Mouse (Mus musculus) stomach, embryonic 15.5 days (tissue): ENCODE data around the gene Gadd45gip1. TPM values are rescaled to one million over a fixed set of nuclear protein-coding genes. Genes with fewer than 3 reads are reported as not detected.

ENCODE experiments used
- ATAC-seq: fragments of 200-750 bp; cut with Nextera tagmentation; 2 replicates; pipeline ENCODE4 v1.8.0; 2017; ENCODE audit warnings: low read depth, moderate number of reproducible peaks, moderate TSS enrichment; ENCODE audit not compliant: insufficient read depth, low FRiP score
- H3K27ac ChIP-seq: fragments of 300-500 bp; sonication (generic); 2 replicates; pipeline ENCODE4 v1.5.1; 2015; ENCODE audit warnings: mild to moderate bottlenecking, inconsistent platforms
- H3K27me3 ChIP-seq: fragments of 300-500 bp; sonication (generic); replicated peaks from 2 replicates; pipeline ENCODE4 v1.6.1; 2015; ENCODE audit warnings: inconsistent platforms
- H3K36me3 ChIP-seq: fragments of 300-500 bp; sonication (generic); 2 replicates; pipeline ENCODE4 v1.6.1; 2015; ENCODE audit warnings: inconsistent platforms
- H3K4me1 ChIP-seq: fragments of 300-500 bp; sonication (generic); 2 replicates; pipeline ENCODE4 v1.6.1; 2015; ENCODE audit warnings: inconsistent platforms
- H3K4me2 ChIP-seq: fragments of 300-500 bp; sonication (generic); 2 replicates; pipeline ENCODE4 v1.6.1; 2015; ENCODE audit warnings: mild to moderate bottlenecking, inconsistent platforms
- H3K4me3 ChIP-seq: fragments of 300-500 bp; sonication (generic); replicated peaks from 2 replicates; pipeline ENCODE4 v1.5.1; 2015; ENCODE audit warnings: inconsistent platforms
- H3K9ac ChIP-seq: fragments of 300-500 bp; sonication (generic); 2 replicates; pipeline ENCODE4 v1.6.1; 2015; ENCODE audit warnings: inconsistent platforms
- H3K9me3 ChIP-seq: fragments of 300-500 bp; sonication (generic); 2 replicates; pipeline ENCODE4 v1.6.1; 2016; ENCODE audit warnings: inconsistent platforms
- WGBS: fragments of 180-500 bp; shearing (Covaris S2); methylation state at CpG from one replicate; pipeline ENCODE4 v1.1.7; 2015; 5-methylcytosine and 5-hydroxymethylcytosine counted together
- polyA plus RNA-seq: library from polyadenylated mRNA; unstranded; fragments of >200 nt; fragmentation: Nextera tagmentation; extraction: Ambion mirVana; gene quantifications from 2 replicates; pipeline ENCODE4 v1.2.1, GENCODE M21; 2015

Gadd45gip1 gene
- polyA plus RNA-seq, result 52.7 and 54.5 TPM in 2 replicates

DNA sequence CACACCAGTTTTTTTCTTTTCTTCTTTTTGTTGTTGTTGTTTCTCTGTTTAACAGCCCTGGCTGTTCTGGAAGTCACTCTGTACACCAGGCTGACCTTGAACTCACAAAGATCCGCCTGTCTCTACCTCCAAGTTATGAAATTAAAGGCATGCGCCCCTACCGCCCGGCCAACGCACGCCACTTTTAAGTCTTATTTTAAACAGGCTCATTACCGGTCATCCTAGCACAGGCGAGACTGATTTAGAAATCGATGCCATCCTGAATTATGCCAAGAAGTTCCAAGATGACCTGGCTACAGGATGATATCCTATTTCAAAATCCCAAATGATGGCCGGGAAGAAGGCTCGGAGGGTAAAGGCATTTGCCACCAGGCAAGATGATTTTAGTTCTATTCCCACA lies at the start of gene Gadd45gip1:
TSS of gene Gadd45gip1 (plus strand) at position 33 of the 400 bp plus-strand sequence.
- WGBS, result 61% methylated on average over 11 of the region's 11 CpGs

DNA sequence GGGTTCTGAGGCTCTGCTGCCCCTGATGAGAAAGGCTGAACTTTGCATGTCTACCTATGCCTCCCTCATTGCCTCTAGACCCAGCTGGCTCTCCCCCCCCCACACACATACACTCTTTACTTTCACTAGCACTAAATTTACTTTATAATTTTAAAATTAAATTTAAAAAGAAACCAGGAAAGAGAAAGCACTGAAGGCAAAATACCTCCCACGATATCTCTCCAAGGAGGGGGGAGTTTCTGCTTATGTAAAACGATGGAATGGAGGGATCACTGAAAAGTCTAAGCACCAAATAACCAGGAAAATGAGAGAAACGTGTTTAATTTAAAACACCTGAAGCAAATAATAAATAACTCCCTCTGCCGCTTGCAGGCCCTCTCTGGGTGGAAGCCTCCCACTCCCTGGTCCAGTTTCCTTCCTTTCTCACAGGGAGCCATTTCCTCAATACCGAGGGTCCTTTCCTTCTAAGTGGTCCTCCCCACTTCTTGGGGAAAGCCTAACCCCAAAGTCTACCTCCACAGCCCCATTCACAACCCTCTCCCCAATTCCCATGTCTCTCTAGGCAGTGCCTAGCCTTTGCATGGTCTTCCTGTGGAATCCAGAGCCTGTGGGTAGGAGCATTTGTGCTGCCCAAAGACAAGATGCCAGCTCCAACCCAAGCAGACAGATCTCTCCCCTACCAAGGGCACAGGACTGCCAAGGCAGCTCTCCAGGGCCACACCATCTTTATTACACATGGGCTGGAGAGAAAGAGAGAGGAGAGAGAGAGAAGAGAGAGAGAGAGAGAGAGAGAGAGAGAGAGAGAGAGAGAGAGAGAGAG lies 49.4 kb upstream of the Gadd45gip1 start:
- Histone ChIP-seq H3K4me2 (no peak overlapping the region), H3K9me3 (no peaks in the 10 kb centered on the region), H3K27ac (no peak overlapping the region), H3K36me3 (no peaks in the 10 kb centered on the region), H3K9ac (no peak overlapping the region), H3K4me1 (peaks cover 43% of the 10 kb centered on the region), H3K4me3 (no peak overlapping the region), H3K27me3 (peaks cover 72% of the 10 kb centered on the region)
- ATAC-seq, result no peak
- 42% methylated on average over 5 of the region's 5 CpGs for WGBS

More for the DNA sequence above, at the start of gene Gadd45gip1:
- no peak for ATAC-seq
- peak within 1 kb of the TSS; percentile 99 for H3K4me3 ChIP-seq
- peak within 1 kb of the TSS; percentile 96 for H3K27ac ChIP-seq
- H3K4me2 ChIP-seq, result peak within 1 kb of the TSS; percentile 61
- peaks cover 23% of the 10 kb centered on the region for H3K36me3 ChIP-seq
- H3K9me3 ChIP-seq, result no peaks in the 10 kb centered on the region
- peaks cover 16% of the 10 kb centered on the region for H3K4me1 ChIP-seq
- H3K27me3 ChIP-seq, result no peaks in the 10 kb centered on the region
- H3K9ac ChIP-seq, result peak within 1 kb of the TSS; percentile 95

DNA sequence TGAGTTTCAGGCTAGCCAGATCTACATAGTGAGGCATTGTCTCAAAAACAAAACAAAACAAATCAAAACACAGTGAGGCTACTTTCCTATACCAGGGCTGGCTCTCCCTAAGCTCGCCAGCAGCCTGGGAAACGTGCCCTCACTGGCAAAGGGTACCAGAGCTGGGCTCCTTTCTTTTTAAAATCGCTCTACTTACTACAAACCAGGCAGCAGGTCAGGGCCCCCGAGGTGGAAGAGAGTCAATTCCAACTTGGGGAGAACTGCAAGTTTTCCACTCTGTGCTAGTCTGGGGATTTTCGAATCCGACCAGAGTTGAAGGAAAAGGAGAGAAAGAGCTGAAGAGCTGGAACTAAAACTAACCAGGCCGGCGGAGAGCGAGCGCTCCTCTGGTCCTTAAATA lies 48.6 kb upstream of the Gadd45gip1 start:
- H3K4me3 ChIP-seq, result no peak overlapping the region
- no peak overlapping the region for H3K9ac ChIP-seq
- no peaks in the 10 kb centered on the region for H3K36me3 ChIP-seq
- H3K4me1 ChIP-seq, result peaks cover 45% of the 10 kb centered on the region
- H3K4me2 ChIP-seq, result no peak overlapping the region
- 53% methylated on average over 10 of the region's 10 CpGs for WGBS
- H3K9me3 ChIP-seq, result no peaks in the 10 kb centered on the region
- H3K27ac ChIP-seq, result no peak overlapping the region
- ATAC-seq, result no peak
- peaks cover 79% of the 10 kb centered on the region for H3K27me3 ChIP-seq

DNA sequence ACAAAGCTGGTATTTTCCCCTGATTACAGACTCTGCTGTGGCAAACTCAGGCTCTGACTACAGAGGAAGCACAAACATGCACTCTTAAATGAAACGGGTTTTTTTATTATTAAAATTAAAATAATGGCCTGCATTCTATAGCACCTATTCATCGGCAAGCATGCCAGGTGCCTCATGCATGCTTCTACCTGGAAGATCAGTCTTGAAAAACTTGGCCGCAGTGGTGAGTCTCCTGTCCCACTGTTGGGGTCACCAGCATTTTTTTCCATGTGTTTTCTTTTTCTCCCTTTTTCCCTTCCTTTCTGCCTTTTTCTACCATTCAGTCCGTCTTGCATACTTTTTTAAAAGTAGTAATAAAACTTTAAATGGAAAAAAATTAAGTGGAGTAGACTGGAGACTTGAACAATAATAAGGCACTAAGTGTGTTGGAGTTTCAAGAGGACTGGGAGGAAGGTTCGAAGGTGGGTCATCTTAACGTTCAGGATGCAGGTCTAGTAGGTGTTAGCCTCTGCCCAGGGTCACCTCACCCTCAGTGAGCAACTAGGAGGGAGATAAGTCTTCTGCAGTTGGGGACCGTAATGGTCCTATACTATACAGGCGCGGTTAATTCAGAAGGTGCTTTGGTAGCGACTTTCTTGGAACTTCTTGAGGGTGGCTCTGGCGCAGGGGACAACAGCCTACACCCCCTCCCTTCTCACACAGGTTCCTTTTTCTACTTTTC lies 48.0 kb upstream of the Gadd45gip1 start:
- ATAC-seq, result no peak
- 39% methylated on average over 11 of the region's 11 CpGs for WGBS
- Histone ChIP-seq H3K9ac (no peak overlapping the region), H3K9me3 (no peaks in the 10 kb centered on the region), H3K4me1 (peaks cover 49% of the 10 kb centered on the region), H3K36me3 (no peaks in the 10 kb centered on the region), H3K27ac (no peak overlapping the region), H3K4me3 (no peak overlapping the region), H3K27me3 (peaks cover 81% of the 10 kb centered on the region), H3K4me2 (no peak overlapping the region)

DNA sequence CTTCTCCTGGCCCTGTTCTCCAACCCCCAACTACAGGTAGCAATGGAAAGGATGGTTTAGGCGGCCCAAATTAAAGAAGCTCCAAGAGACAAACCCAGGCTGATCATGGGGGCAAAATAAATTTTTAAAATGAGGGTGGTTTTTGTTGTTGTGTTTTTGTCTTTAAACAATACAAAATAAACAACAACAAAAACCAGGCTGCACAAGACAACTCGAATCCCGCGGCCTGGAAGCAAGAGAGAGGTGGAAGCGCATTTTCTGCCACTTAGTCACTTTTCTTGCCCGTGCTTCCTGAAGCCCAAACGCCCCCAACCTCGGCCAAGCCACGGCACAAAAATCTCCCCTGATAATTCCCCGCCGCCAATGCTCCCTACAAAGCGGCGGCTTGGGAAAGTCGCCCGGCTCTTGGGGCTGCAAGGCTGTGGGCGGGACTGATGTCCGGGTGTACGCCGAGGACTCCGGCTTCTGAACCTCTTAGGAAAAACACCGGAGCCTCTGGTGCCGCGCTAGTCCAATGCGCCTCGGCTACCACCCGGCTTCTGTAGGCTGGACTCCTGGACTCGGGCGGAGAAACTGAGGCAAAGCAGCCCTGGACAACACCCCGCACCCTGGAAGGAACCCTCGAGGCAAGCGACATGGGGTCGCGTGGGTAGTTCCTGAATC lies 47.3 kb upstream of the Gadd45gip1 start:
- no peak overlapping the region for H3K27ac ChIP-seq
- peak overlapping the region; percentile 11 for H3K4me3 ChIP-seq
- 14% methylated on average over 33 of the region's 33 CpGs for WGBS
- peak overlapping the region; percentile 33 for H3K4me2 ChIP-seq
- peaks cover 80% of the 10 kb centered on the region for H3K27me3 ChIP-seq
- no peak for ATAC-seq
- H3K9me3 ChIP-seq, result no peaks in the 10 kb centered on the region
- H3K4me1 ChIP-seq, result peaks cover 49% of the 10 kb centered on the region
- no peak overlapping the region for H3K9ac ChIP-seq
- no peaks in the 10 kb centered on the region for H3K36me3 ChIP-seq

DNA sequence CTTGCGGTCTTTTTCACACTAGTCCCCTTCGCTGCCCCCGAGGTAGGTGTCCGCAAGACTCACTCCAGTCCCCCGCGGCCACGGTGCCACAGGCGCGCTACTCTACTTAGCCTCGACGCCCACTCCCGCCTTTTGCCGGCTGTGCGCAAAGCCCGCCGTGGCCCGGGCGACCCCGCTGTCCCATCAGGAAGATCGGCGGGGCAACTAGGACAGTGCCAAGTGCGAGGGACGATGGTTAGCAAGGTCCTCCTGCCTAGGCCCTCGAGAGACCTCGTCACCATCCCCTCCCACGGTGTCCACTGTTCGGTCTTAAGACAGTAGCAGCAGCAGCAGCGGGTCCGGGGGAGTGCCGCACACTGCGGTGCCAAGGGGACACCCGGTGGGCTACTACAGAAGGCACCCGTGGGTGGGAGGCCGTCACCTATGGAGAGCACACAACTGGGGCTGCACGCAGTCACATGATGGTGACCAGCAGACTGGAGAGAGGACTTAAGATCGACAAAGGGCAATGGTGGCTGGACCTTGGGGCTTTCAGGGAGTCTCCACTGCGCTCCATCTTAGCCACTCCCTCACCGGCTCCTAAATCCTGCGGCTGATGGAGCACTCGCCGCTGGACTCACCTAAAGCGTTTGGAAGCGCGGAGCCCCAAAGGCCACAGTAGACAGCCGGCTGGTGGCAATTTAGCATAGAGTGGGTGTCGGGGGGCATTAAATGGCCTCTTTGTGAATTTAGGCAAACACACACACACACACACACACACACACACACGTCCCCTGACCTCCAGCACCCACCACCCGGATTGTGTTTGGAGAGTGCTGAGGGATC lies 46.4 kb upstream of the Gadd45gip1 start:
- no peak overlapping the region for H3K27ac ChIP-seq
- no peaks in the 10 kb centered on the region for H3K36me3 ChIP-seq
- peak overlapping the region; percentile 33 for H3K4me2 ChIP-seq
- H3K27me3 ChIP-seq, result peaks cover 88% of the 10 kb centered on the region
- peaks cover 49% of the 10 kb centered on the region for H3K4me1 ChIP-seq
- no peaks in the 10 kb centered on the region for H3K9me3 ChIP-seq
- 16% methylated on average over 48 of the region's 48 CpGs for WGBS
- ATAC-seq, result no peak
- peak overlapping the region; percentile 11 for H3K4me3 ChIP-seq
- H3K9ac ChIP-seq, result no peak overlapping the region

DNA sequence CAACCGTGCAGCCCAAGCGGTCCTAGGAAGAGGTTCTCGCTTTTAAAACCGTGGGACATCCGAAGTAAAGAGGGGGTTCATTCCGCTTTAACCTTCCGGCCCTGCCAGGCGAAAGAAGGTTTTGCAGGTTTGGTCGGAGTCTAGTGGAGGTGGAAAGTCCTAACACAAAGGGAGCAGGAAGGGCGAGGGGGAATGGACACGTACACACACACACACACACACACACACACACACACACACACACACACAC lies 45.9 kb upstream of the Gadd45gip1 start:
- Histone ChIP-seq H3K4me3 (no peak overlapping the region; the same call in 1 of the 2 replicates), H3K27me3 (peaks cover 91% of the 10 kb centered on the region), H3K9me3 (no peaks in the 10 kb centered on the region), H3K4me1 (peaks cover 53% of the 10 kb centered on the region), H3K9ac (no peak overlapping the region), H3K27ac (no peak overlapping the region), H3K4me2 (no peak overlapping the region), H3K36me3 (no peaks in the 10 kb centered on the region)
- no peak for ATAC-seq
- 31% methylated on average over 11 of the region's 11 CpGs for WGBS

DNA sequence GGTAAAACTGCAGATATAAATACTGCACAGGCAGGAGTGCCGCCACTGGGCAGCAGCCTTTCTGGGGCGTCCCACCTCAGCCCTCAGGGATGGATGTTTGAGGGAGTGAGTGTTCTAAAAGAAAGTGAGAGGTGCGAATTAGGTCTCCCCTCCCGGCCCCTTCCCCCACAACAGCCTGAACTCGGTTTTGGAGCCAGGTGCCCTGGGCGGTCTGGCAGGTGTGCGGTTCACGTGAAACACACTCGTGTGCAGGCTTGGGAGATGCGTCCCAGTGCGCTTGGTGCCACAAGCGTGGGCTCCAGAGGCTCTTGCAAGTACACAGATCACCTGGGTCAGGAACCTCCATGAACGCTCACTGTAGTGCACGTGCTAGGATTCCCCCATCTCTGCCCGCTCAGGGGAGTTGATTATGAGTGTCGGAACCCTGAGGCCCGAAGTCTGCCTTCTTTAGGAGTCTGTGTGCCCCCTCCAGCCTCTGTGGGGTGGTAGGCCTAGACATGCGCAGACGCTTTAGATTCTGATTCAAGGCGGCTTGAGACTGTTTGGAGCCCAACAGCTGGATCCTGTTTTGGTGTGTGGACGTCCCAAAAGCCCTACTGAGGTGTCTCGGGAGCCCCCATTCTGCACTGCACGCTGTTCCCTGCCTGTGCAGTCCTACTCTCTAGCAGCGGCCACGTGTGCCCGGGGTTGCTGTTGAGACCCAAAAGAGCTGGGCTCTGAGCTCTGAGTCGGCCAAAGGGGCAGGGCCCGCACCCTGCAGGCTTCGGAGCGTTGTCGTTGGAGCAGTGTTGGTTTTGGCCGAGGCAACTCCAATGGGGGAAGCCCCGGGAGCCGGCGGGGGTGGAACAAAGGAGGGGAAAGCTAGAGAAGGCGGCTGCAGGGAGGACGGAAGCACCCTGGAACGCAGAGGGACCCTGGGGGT lies 45.3 kb upstream of the Gadd45gip1 start:
- peak; percentile 27; the same call in 1 of the 2 replicates for ATAC-seq
- H3K4me1 ChIP-seq, result peaks cover 59% of the 10 kb centered on the region
- peak overlapping the region; percentile 45; the same call in 1 of the 2 replicates for H3K27ac ChIP-seq
- H3K9ac ChIP-seq, result no peak overlapping the region
- peaks cover 90% of the 10 kb centered on the region for H3K27me3 ChIP-seq
- H3K4me2 ChIP-seq, result peak overlapping the region; percentile 33
- H3K36me3 ChIP-seq, result no peaks in the 10 kb centered on the region
- H3K9me3 ChIP-seq, result no peaks in the 10 kb centered on the region
- H3K4me3 ChIP-seq, result peak overlapping the region; percentile 11
- 19% methylated on average over 38 of the region's 38 CpGs for WGBS

DNA sequence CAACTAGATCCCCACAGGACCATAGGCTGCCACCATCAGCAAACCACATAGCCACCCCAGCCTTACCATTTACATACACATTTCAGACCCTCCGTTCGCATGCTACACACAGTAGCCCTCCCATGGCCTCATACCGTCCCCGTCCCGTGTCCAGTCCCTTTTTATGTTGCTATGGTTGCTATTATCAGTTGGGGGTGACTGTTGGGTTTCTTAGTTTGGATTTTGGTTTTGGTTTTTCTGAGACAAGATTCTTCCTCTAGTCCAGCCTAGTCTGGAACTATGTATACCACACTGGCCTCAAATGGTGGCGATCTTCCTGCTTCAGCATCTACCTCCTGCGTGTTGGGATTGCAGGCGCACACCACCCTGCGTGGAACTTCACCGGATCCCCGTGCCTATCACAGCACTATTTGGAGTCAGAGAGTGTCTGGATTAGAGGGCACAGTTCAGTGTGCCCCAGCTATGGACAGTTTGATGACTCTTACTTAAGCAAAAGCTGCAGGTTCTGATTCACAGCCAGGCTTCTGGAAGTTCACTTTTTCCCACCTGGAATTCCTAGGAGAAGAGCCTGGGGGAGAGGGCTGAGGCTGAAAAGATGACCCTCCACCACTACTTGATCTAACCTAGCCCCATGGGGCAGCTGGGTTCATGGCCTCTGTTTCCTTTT lies 44.4 kb upstream of the Gadd45gip1 start:
- H3K9ac ChIP-seq, result no peak overlapping the region
- peaks cover 64% of the 10 kb centered on the region for H3K4me1 ChIP-seq
- H3K4me3 ChIP-seq, result no peak overlapping the region

DNA sequence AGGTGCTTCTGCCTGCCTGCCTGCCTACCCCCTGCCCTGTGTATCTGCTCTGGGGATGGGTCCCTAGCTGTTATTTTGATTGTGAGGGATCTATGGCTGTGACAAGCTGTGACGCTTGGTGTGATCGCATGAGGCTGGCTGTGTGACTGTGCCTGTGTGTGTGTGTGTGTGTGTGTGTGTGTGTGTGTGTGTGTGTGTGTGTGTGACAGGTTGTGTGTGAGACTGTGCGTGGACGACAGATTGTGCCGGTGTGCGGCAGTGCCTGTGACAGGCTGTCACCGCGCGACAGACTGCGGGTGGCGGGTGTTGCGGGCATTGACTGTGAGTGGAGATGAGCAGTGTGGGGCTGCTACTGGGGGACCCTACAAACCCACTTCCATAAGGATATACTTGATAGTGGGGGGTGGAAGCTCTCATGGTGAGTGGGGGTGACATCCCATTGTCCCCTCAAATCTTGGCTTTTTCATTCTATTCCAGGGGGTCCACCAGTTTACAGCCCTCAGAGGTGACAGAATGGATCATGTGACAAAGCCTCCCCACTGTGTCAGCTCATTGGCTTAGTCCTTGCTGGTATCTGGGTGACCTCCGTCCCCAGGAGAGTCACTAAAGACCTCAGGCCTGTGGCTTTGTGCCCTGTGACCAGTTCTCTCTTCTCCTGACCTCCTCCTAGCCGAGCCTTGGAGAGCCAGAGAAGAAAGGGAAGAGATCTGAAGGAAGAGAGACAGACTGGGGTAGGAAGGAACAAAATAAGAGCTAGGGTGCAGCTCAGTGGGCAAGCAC lies 43.6 kb upstream of the Gadd45gip1 start:
- no peak overlapping the region for H3K27ac ChIP-seq
- H3K9ac ChIP-seq, result no peak overlapping the region
- H3K4me1 ChIP-seq, result peaks cover 64% of the 10 kb centered on the region
- ATAC-seq, result no peak
- no peaks in the 10 kb centered on the region for H3K9me3 ChIP-seq
- WGBS, result 53% methylated on average over 14 of the region's 14 CpGs
- H3K4me2 ChIP-seq, result no peak overlapping the region
- H3K36me3 ChIP-seq, result no peaks in the 10 kb centered on the region
- H3K4me3 ChIP-seq, result no peak overlapping the region
- peaks cover 74% of the 10 kb centered on the region for H3K27me3 ChIP-seq

More for the DNA sequence above, 44.4 kb upstream of the Gadd45gip1 start:
- no peak overlapping the region; the same call in 1 of the 2 replicates for H3K4me2 ChIP-seq
- 41% methylated on average over 11 of the region's 11 CpGs for WGBS
- H3K27me3 ChIP-seq, result peaks cover 82% of the 10 kb centered on the region
- H3K9me3 ChIP-seq, result no peaks in the 10 kb centered on the region
- ATAC-seq, result no peak
- H3K36me3 ChIP-seq, result no peaks in the 10 kb centered on the region
- no peak overlapping the region for H3K27ac ChIP-seq
